Mouse (Mus musculus) adrenal gland, postnatal 36 days (tissue): Measurements from ENCODE around the gene Rabl3. TPM values are rescaled to one million over a fixed set of nuclear protein-coding genes. Genes with fewer than 3 reads are reported as not detected.

Source experiments
- DNase-seq, 2 experiments: peaks; one replicate each; pipeline ENCODE4 v3.0.0; 2021; ENCODE audit warnings: mixed read lengths in 1 of 2
- total RNA-seq, 2 experiments: library from RNA; stranded (reverse); gene quantifications; 2 replicates each; pipeline ENCODE4 v1.2.3; 2021

Rabl3 gene
- total RNA-seq, 2 experiments from 2014 or later = 8.4 to 9.3 TPM

GRCm38 (mm10) chr16:37597412-37597811 lies 57.7 kb downstream of the Rabl3 start:
- DNase-seq = no peak

GRCm38 (mm10) chr16:37598463-37598862 lies 58.8 kb downstream of the Rabl3 start:
- DNase-seq = no peak

GRCm38 (mm10) chr16:37599326-37599725 lies 59.6 kb downstream of the Rabl3 start:
- DNase-seq = no peak

GRCm38 (mm10) chr16:37603431-37603830 lies 63.7 kb downstream of the Rabl3 start:
- no peak for DNase-seq

- DNase-seq = no peak
These were observed 64.6 kb downstream of the Rabl3 start for GRCm38 (mm10) chr16:37604243-37604642.

GRCm38 (mm10) chr16:37610333-37610732 lies 70.6 kb downstream of the Rabl3 start:
- no peak for DNase-seq

- no peak for DNase-seq
These were observed 71.4 kb downstream of the Rabl3 start for GRCm38 (mm10) chr16:37611072-37611471.

- no peak for DNase-seq
These were observed 72.3 kb downstream of the Rabl3 start for GRCm38 (mm10) chr16:37612013-37612412.

GRCm38 (mm10) chr16:37614540-37614939 lies 74.9 kb downstream of the Rabl3 start:
- DNase-seq = no peak

GRCm38 (mm10) chr16:37615429-37615828 lies 75.7 kb downstream of the Rabl3 start:
- no peak for DNase-seq

GRCm38 (mm10) chr16:37616104-37616503 lies 76.4 kb downstream of the Rabl3 start:
- DNase-seq = no peak

- no peak for DNase-seq
These were observed 78.0 kb downstream of the Rabl3 start for GRCm38 (mm10) chr16:37617695-37618094.

Other genes starting within 250 kb of the Rabl3 start
- 1 to 10 TPM; 2.5 to 2.6 TPM for gene Stxbp5l, start 154.9 kb upstream of the Rabl3 start, total RNA-seq
- gene Gtf2e1, start 96 bp upstream of the Rabl3 start, total RNA-seq = 10 to 100 TPM; 14.8 to 15.9 TPM
- gene Hgd, start 40.3 kb downstream of the Rabl3 start, total RNA-seq = 1 to 10 TPM in 1 of 2 experiments, not detected in 1; 1.1 TPM
- gene Ndufb4, start 114.6 kb downstream of the Rabl3 start, total RNA-seq = 100 to 1,000 TPM; 127 to 152 TPM
- gene Fstl1, start 237.0 kb downstream of the Rabl3 start, total RNA-seq = 10 to 100 TPM; 59.3 to 87.0 TPM